In genomic region chr8:70414310-70414946, GRCm38 (mm10) we compare ENCODE assay signal across 27 mouse cellular contexts. TPM values are rescaled to one million over a fixed set of nuclear protein-coding genes. Genes with fewer than 3 reads are reported as not detected.
A peak's percentile ranks its signal among the peaks of the same experiment; 100 is the strongest.
DNase-seq lines count a peak whose midpoint lies in the region; ATAC-seq and TF ChIP-seq lines count a peak whose summit lies in the region.
"Had no signal": no experiment of that assay in that cellular context is flagged by ENCODE, and none has a peak within 500 bp of the region (broad histone marks: within the 10 kb centered on the region; RNA-seq: fewer than 3 reads in every experiment).

No protein-coding gene starts in this region.

- no peaks in the 10 kb centered on the region for H3K36me3 ChIP-seq in liver, embryonic 16.5 days (ENCODE audit: control insufficient read depth, insufficient read depth)
- no peaks in the 10 kb centered on the region for H3K36me3 ChIP-seq in midbrain, embryonic 15.5 days (replicated peaks)
- H3K36me3 ChIP-seq: lung, embryonic 15.5 days had no signal

- peak overlapping the region; percentile 96 for H3K27ac ChIP-seq in layer of hippocampus, adult 2 months
- peak overlapping the region; percentile 88 for H3K27ac ChIP-seq in liver, embryonic 16.5 days (ENCODE audit: low read length)
- no peak overlapping the region for H3K27ac ChIP-seq in left cerebral cortex, adult 2 months
- no peak overlapping the region for H3K27ac ChIP-seq in midbrain, embryonic 15.5 days
- H3K27ac ChIP-seq: forebrain, embryonic 10.5 days; hindbrain, embryonic 13.5 days; kidney, postnatal 0 days; limb, embryonic 13.5 days; lung, embryonic 15.5 days; midbrain, embryonic 10.5 days; neural tube, embryonic 15.5 days had no signal

- peaks cover 44% of the 10 kb centered on the region for H3K4me1 ChIP-seq in liver, embryonic 16.5 days (ENCODE audit: control insufficient read depth, low read depth, low read length)
- peaks cover 23% of the 10 kb centered on the region for H3K4me1 ChIP-seq in midbrain, embryonic 15.5 days

- no peaks in the 10 kb centered on the region for H3K27me3 ChIP-seq in liver, embryonic 16.5 days (ENCODE audit: control insufficient read depth, insufficient read depth, low read depth, low read length)
- no peaks in the 10 kb centered on the region for H3K27me3 ChIP-seq in midbrain, embryonic 15.5 days (replicated peaks)
- H3K27me3 ChIP-seq: CH12.LX; hindbrain, embryonic 13.5 days; limb, embryonic 13.5 days; lung, embryonic 15.5 days; neural tube, embryonic 15.5 days had no signal

- no peak overlapping the region for H3K4me3 ChIP-seq in layer of hippocampus, adult 2 months
- 0 out of 2 replicates have a peak overlapping the region, but pooled peaks have one; percentile 17 for H3K4me3 ChIP-seq in liver, embryonic 16.5 days (ENCODE audit: low read depth, low read length)
- H3K4me3 ChIP-seq in left cerebral cortex, adult 2 months: no peak overlapping the region
- H3K4me3 ChIP-seq in midbrain, embryonic 15.5 days: no peak overlapping the region
- H3K4me3 ChIP-seq: forebrain, embryonic 10.5 days; hindbrain, embryonic 13.5 days; limb, embryonic 13.5 days; lung, embryonic 15.5 days; midbrain, embryonic 10.5 days; neural tube, embryonic 15.5 days had no signal

- WGBS in liver, embryonic 16.5 days (ENCODE audit: insufficient replicate concordance): 59% methylated on average over 6 of the region's 6 CpGs
- WGBS in midbrain, embryonic 15.5 days: 93% methylated on average over 6 of the region's 6 CpGs

- H3K9me3 ChIP-seq in liver, embryonic 16.5 days (replicated peaks; ENCODE audit: control insufficient read depth, low read length): no peaks in the 10 kb centered on the region
- no peaks in the 10 kb centered on the region for H3K9me3 ChIP-seq in midbrain, embryonic 15.5 days
- H3K9me3 ChIP-seq: forebrain, embryonic 10.5 days; G1E; hindbrain, embryonic 13.5 days; limb, embryonic 13.5 days; lung, embryonic 15.5 days; midbrain, embryonic 10.5 days; neural tube, embryonic 15.5 days had no signal

- peak; percentile 84 for ATAC-seq in liver, embryonic 16.5 days (ENCODE audit: low read depth)
- no peak for ATAC-seq in midbrain, embryonic 15.5 days (replicated peaks)

- peak overlapping the region; percentile 48 for H3K4me2 ChIP-seq in liver, embryonic 16.5 days (ENCODE audit: low read depth, low read length)
- H3K4me2 ChIP-seq in midbrain, embryonic 15.5 days: no peak overlapping the region
- H3K4me2 ChIP-seq: hindbrain, embryonic 13.5 days; limb, embryonic 13.5 days; lung, embryonic 15.5 days; neural tube, embryonic 15.5 days had no signal

- TF ChIP-seq CTCF in layer of hippocampus, adult 2 months (conservative IDR thresholded peaks at IDR 0.05): no peak
- no peak for TF ChIP-seq CTCF in left cerebral cortex, adult 2 months (IDR thresholded peaks at IDR 0.05)

- intact Hi-C loops in left cerebral cortex, adult 2 months (cut with DNase I): no loop called here

- DNase-seq in layer of hippocampus, adult 2 months (ENCODE audit: low spot score in 2 of 2): no peak
- no peak for DNase-seq in layer of hippocampus, adult 18-20 months (ENCODE audit: low spot score in 2 of 2)
- peak; percentile 71 for DNase-seq in c-Kit-negative CD71-positive TER-119-positive erythroid progenitor cells, embryonic 14.5 days (ENCODE audit: low read depth, low spot score)
- peak; percentile 83 for DNase-seq in liver
- DNase-seq in left cerebral cortex, adult 2 months (ENCODE audit: extremely low spot score in 1 of 2, low spot score in 2 of 2): no peak
- DNase-seq in layer of hippocampus, adult 11-12 months (ENCODE audit: low spot score): no peak
- DNase-seq: adrenal gland, adult 8-10 months; B cell, adult 2 months; cerebellum, adult 8-10 months; gastrocnemius, postnatal 25 days; heart, postnatal 10 days; kidney, adult 2 months; lung, postnatal 36 days; right cerebral cortex, adult 18-20 months; right cerebral cortex, postnatal 4 days; thymus, postnatal 14 days had no signal

- peak overlapping the region; percentile 55 for H3K9ac ChIP-seq in liver, embryonic 16.5 days (ENCODE audit: low read depth, low read length)
- H3K9ac ChIP-seq in midbrain, embryonic 15.5 days: no peak overlapping the region
- H3K9ac ChIP-seq: hindbrain, embryonic 13.5 days; limb, embryonic 13.5 days; lung, embryonic 15.5 days; neural tube, embryonic 15.5 days had no signal

RNA-seq across cellular contexts. Expression of gene Crtc1, which starts 25.0 kb away (rescaled TPM):
- 100 to 1,000 TPM; 191 to 208 TPM for total RNA-seq in layer of hippocampus, adult 2 months (2021)
- 100 to 1,000 TPM; 193 to 199 TPM for total RNA-seq in layer of hippocampus, adult 18-20 months (2021)
- polyA plus RNA-seq in liver, embryonic 16.5 days (2015; fragmentation: Nextera tagmentation; extraction: Ambion mirVana): 3.4 and 3.9 TPM in 2 replicates
- 100 to 1,000 TPM; 134 to 153 TPM for total RNA-seq in left cerebral cortex, adult 2 months (2021)
- 57.2 and 58.7 TPM in 2 replicates for polyA plus RNA-seq in midbrain, embryonic 15.5 days (2015; fragmentation: Nextera tagmentation; extraction: Ambion mirVana)

RNA-seq across cellular contexts. Expression of gene Comp, which starts 41.1 kb away (rescaled TPM):
- total RNA-seq in layer of hippocampus, adult 2 months (2021): under 1 TPM; 0.29 to 0.56 TPM
- total RNA-seq in layer of hippocampus, adult 18-20 months (2021): under 1 TPM; 0.13 to 0.42 TPM
- 1.3 and 1.6 TPM in 2 replicates for polyA plus RNA-seq in liver, embryonic 16.5 days (2015; fragmentation: Nextera tagmentation; extraction: Ambion mirVana)
- under 1 TPM; 0.32 to 0.33 TPM for total RNA-seq in left cerebral cortex, adult 2 months (2021)
- polyA plus RNA-seq in midbrain, embryonic 15.5 days (2015; fragmentation: Nextera tagmentation; extraction: Ambion mirVana): 0.50 and 0.57 TPM in 2 replicates
- total RNA-seq: G1E had no signal

Comparison
In these comparisons a context has a peak if more than half of its experiments do, and no peak if none do; other contexts are left out.
1. DNase-seq: peak in c-Kit-negative CD71-positive TER-119-positive erythroid progenitor cells, embryonic 14.5 days (single experiment) and liver (single experiment); none in layer of hippocampus, adult 2 months (0 of 2), layer of hippocampus, adult 18-20 months (0 of 2), left cerebral cortex, adult 2 months (0 of 2) and layer of hippocampus, adult 11-12 months (single experiment).
2. H3K27ac ChIP-seq: peak in layer of hippocampus, adult 2 months (single experiment) and liver, embryonic 16.5 days (single experiment); none in left cerebral cortex, adult 2 months (single experiment) and midbrain, embryonic 15.5 days (single experiment).